In genomic region chr6:52843027-52843426, GRCm38 (mm10) we compare ENCODE assay signal across 12 mouse cellular contexts.
DNase-seq lines count a peak whose midpoint lies in the region; ATAC-seq and TF ChIP-seq lines count a peak whose summit lies in the region.
"Had no signal": no experiment of that assay in that cellular context is flagged by ENCODE, and none has a peak within 500 bp of the region (broad histone marks: within the 10 kb centered on the region; RNA-seq: fewer than 3 reads in every experiment).

No protein-coding gene starts in this region.

- WGBS in heart, adult 2 months = 74% methylated on average over 4 of the region's 4 CpGs
- WGBS in lung, postnatal 0 days = 61% methylated on average over 4 of the region's 4 CpGs

- H3K9ac ChIP-seq in heart, adult 2 months (ENCODE audit: low read depth, low read length) = no peak overlapping the region
- no peak overlapping the region for H3K9ac ChIP-seq in lung, postnatal 0 days (replicated peaks; ENCODE audit: low read depth)
- H3K9ac ChIP-seq: stomach, embryonic 15.5 days had no signal

- TF ChIP-seq CTCF in heart, adult 2 months (IDR thresholded peaks at IDR 0.05) = peak; percentile 62
- TF ChIP-seq CTCF in lung, postnatal 0 days (IDR thresholded peaks at IDR 0.05) = peak; percentile 71
- TF ChIP-seq CTCF in bone marrow macrophage, adult 2 months (IDR thresholded peaks at IDR 0.05; ENCODE audit: low read depth, low read length) = peak; percentile 27; the same call in 1 of the 2 replicates

- no peaks in the 10 kb centered on the region for H3K79me2 ChIP-seq in heart, adult 2 months (replicated peaks; ENCODE audit: control insufficient read depth, insufficient read depth, low read length)

- no peak for DNase-seq in heart, adult 2 months
- no peak for DNase-seq in heart, postnatal 25 days (ENCODE audit: low spot score)
- peak; percentile 55 for DNase-seq in lung, postnatal 0 days (ENCODE audit: low spot score)
- no peak for DNase-seq in lung, postnatal 25 days (ENCODE audit: low spot score)
- peak; percentile 29 for DNase-seq in splenic B cell, adult 2 months (ENCODE audit: low read depth, low spot score)
- no peak for DNase-seq in cerebellum, postnatal 14 days
- DNase-seq in right cerebral cortex, adult 18-20 months = no peak
- DNase-seq: cerebellum, adult 11 months had no signal

- H3K9me3 ChIP-seq in lung, postnatal 0 days (ENCODE audit: low read length) = no peaks in the 10 kb centered on the region
- H3K9me3 ChIP-seq: forebrain, embryonic 10.5 days; megakaryocyte, embryonic 14.5 days; stomach, embryonic 15.5 days had no signal

- peaks cover 1% of the 10 kb centered on the region for H3K4me1 ChIP-seq in heart, adult 2 months (ENCODE audit: control insufficient read depth, insufficient read depth, low read length)
- no peaks in the 10 kb centered on the region for H3K4me1 ChIP-seq in lung, postnatal 0 days (ENCODE audit: insufficient read depth, low read depth, low read length)
- peaks cover 32% of the 10 kb centered on the region for H3K4me1 ChIP-seq in bone marrow macrophage, adult 2 months (ENCODE audit: control insufficient read depth, insufficient read depth, low read length)
- H3K4me1 ChIP-seq: stomach, embryonic 15.5 days had no signal

- H3K4me3 ChIP-seq in heart, adult 2 months = no peak overlapping the region
- H3K4me3 ChIP-seq in lung, postnatal 0 days (ENCODE audit: low read depth, low read length) = no peak overlapping the region
- H3K4me3 ChIP-seq in bone marrow macrophage, adult 2 months (ENCODE audit: insufficient read depth, low read length) = no peak overlapping the region
- H3K4me3 ChIP-seq: forebrain, embryonic 10.5 days; megakaryocyte, embryonic 14.5 days; stomach, embryonic 15.5 days had no signal

- H3K4me2 ChIP-seq in lung, postnatal 0 days (replicated peaks; ENCODE audit: low read depth, low read length) = no peak overlapping the region
- H3K4me2 ChIP-seq: stomach, embryonic 15.5 days had no signal

- no peak overlapping the region for H3K27ac ChIP-seq in heart, adult 2 months
- H3K27ac ChIP-seq in lung, postnatal 0 days (ENCODE audit: low read length) = no peak overlapping the region
- no peak overlapping the region for H3K27ac ChIP-seq in bone marrow macrophage, adult 2 months (ENCODE audit: insufficient read depth, low read depth, low read length)
- H3K27ac ChIP-seq: forebrain, embryonic 10.5 days; stomach, embryonic 15.5 days had no signal

- TF ChIP-seq EP300 in heart, adult 2 months (IDR thresholded peaks at IDR 0.05; ENCODE audit: insufficient read depth, low read depth, low read length) = no peak
- no peak for TF ChIP-seq EP300 in lung, postnatal 0 days (IDR thresholded peaks at IDR 0.05)

- TF ChIP-seq POLR2A in heart, adult 2 months (IDR thresholded peaks at IDR 0.05; ENCODE audit: insufficient read depth, low read depth, low read length) = no peak
- TF ChIP-seq POLR2A in bone marrow macrophage, adult 2 months (IDR thresholded peaks at IDR 0.05; ENCODE audit: borderline replicate concordance, low read depth, low read length) = no peak

- no peaks in the 10 kb centered on the region for H3K27me3 ChIP-seq in heart, adult 2 months (ENCODE audit: control insufficient read depth, insufficient read depth, low read length)
- H3K27me3 ChIP-seq in lung, postnatal 0 days (replicated peaks; ENCODE audit: insufficient read depth, low read length) = no peaks in the 10 kb centered on the region; the same call in 1 of the 2 replicates
- H3K27me3 ChIP-seq in splenic B cell, adult 2 months (ENCODE audit: control insufficient read depth, insufficient read depth, low read length, poor library complexity, severe bottlenecking) = no peaks in the 10 kb centered on the region

- 0 out of 2 replicates have a peak, but pooled peaks have one; percentile 41 for ATAC-seq in lung, postnatal 0 days

- H3K36me3 ChIP-seq in heart, adult 2 months (ENCODE audit: control insufficient read depth, insufficient read depth, low read length) = no peaks in the 10 kb centered on the region
- H3K36me3 ChIP-seq in lung, postnatal 0 days (ENCODE audit: insufficient read depth, low read length) = no peaks in the 10 kb centered on the region
- H3K36me3 ChIP-seq in splenic B cell, adult 2 months (ENCODE audit: control insufficient read depth, insufficient read depth, low read length, poor library complexity, severe bottlenecking) = no peaks in the 10 kb centered on the region
- H3K36me3 ChIP-seq: forebrain, embryonic 10.5 days; stomach, embryonic 15.5 days had no signal

- intact Hi-C loops in heart, adult 2 months (cut with DNase I) = loop anchor here (1.0 kb wide), 1 partner anchor 76 kb away; no protein-coding TSS in a partner anchor
- intact Hi-C loops in heart, postnatal 25 days (cut with DNase I) = loop anchor here (1.0 to 5.0 kb wide), 2 partner anchors 76 to 121 kb away; no protein-coding TSS in a partner anchor

Comparison
In these comparisons a context has a peak if more than half of its experiments do, and no peak if none do; other contexts are left out.
1. DNase-seq: peak in lung, postnatal 0 days (single experiment) and splenic B cell, adult 2 months (single experiment); none in heart, adult 2 months (0 of 2), heart, postnatal 25 days (single experiment), lung, postnatal 25 days (single experiment), cerebellum, postnatal 14 days (0 of 2) and right cerebral cortex, adult 18-20 months (single experiment).
2. Peak in every context shown above with its lines, with median percentiles within 50 percentile points of each other: CTCF ChIP-seq.